Mouse (Mus musculus) lung, adult 2 months (tissue): ENCODE measurements at regions not wholly inside any gene's neighbourhood (a gene's known extent, or its start where the extent isn't known, plus 50 kb on each side); places are given as distances from the start of the nearest gene placed in this dataset.

ENCODE experiments used
- DNase-seq: peaks from one replicate; pipeline ENCODE4 v3.0.0; 2022
- H3K4me1 ChIP-seq: fragments of 200-500 bp; 2 replicates; pipeline ENCODE4 v1.6.1; 2011; ENCODE audit warnings: low read length; ENCODE audit not compliant: control insufficient read depth, insufficient read depth
- H3K4me3 ChIP-seq: fragments of 200-500 bp; replicated peaks from 2 replicates; pipeline ENCODE3; 2011; ENCODE audit warnings: low read depth, mild to moderate bottlenecking, control low read depth, low read length; ENCODE audit errors: extremely low read depth
- CTCF ChIP-seq: fragments of 200-500 bp; IDR thresholded peaks from 2 replicates; pipeline ENCODE4 v1.5.1; 2011; ENCODE audit warnings: mild to moderate bottlenecking, low read length, control low read depth; ENCODE audit not compliant: insufficient read depth
- POLR2A ChIP-seq: fragments of 200-500 bp; IDR thresholded peaks from 2 replicates; pipeline ENCODE4 v1.6.1; 2011; ENCODE audit warnings: low read depth, mild to moderate bottlenecking, control low read depth, low read length, borderline replicate concordance; ENCODE audit errors: extremely low read depth
- WGBS: fragments of 180-500 bp; shearing (Covaris S2); methylation state at CpG from one replicate; pipeline ENCODE4 v1.1.7; 2018; 5-methylcytosine and 5-hydroxymethylcytosine counted together

- TF ChIP-seq POLR2A (no peak), CTCF (no peak)
- WGBS: 74% methylated on average over 9 of the region's 9 CpGs
- H3K4me1 ChIP-seq: no peaks in the 10 kb centered on the region
- H3K4me3 ChIP-seq: no peak overlapping the region
- no peak for DNase-seq
These were observed 321.8 kb downstream of the Fgf9 start for GRCm38 (mm10) chr14:58392055-58392726.

- Histone ChIP-seq H3K4me3 (no peak overlapping the region), H3K4me1 (no peaks in the 10 kb centered on the region)
- TF ChIP-seq CTCF (no peak), POLR2A (no peak)
- 68% methylated on average over 2 of the region's 2 CpGs for WGBS
- DNase-seq: no peak
These were observed 320.4 kb downstream of the Fgf9 start for GRCm38 (mm10) chr14:58390741-58391140.

GRCm38 (mm10) chr14:58387348-58388000 is 317.1 kb downstream of the Fgf9 start:
- no peak for DNase-seq
- no peak overlapping the region for H3K4me3 ChIP-seq
- WGBS: 81% methylated on average over 9 of the region's 9 CpGs
- H3K4me1 ChIP-seq: no peaks in the 10 kb centered on the region
- no peak for TF ChIP-seq POLR2A
- no peak for TF ChIP-seq CTCF

- H3K4me1 ChIP-seq: no peaks in the 10 kb centered on the region
- TF ChIP-seq POLR2A: no peak
- no peak for TF ChIP-seq CTCF
- H3K4me3 ChIP-seq: no peak overlapping the region
- DNase-seq: no peak
These were observed 304.7 kb downstream of the Fgf9 start for GRCm38 (mm10) chr14:58375056-58375455.

- H3K4me1 ChIP-seq: no peaks in the 10 kb centered on the region
- no peak overlapping the region for H3K4me3 ChIP-seq
- TF ChIP-seq CTCF (no peak), POLR2A (no peak)
- 81% methylated on average over 2 of the region's 2 CpGs for WGBS
- no peak for DNase-seq
These were observed 286.5 kb downstream of the Fgf9 start for GRCm38 (mm10) chr14:58356824-58357223.

GRCm38 (mm10) chr14:58352986-58353385 is 282.6 kb downstream of the Fgf9 start:
- DNase-seq: no peak
- no peak overlapping the region for H3K4me3 ChIP-seq
- H3K4me1 ChIP-seq: no peaks in the 10 kb centered on the region
- no peak for TF ChIP-seq POLR2A
- no peak for TF ChIP-seq CTCF

- Histone ChIP-seq H3K4me3 (no peak overlapping the region), H3K4me1 (no peaks in the 10 kb centered on the region)
- TF ChIP-seq POLR2A (no peak), CTCF (no peak)
- WGBS: 92% methylated on average over 14 of the region's 14 CpGs
- no peak for DNase-seq
These were observed 265.8 kb downstream of the Fgf9 start for GRCm38 (mm10) chr14:58336148-58336547.

GRCm38 (mm10) chr14:58323164-58323563 is 252.8 kb downstream of the Fgf9 start:
- Histone ChIP-seq H3K4me1 (no peaks in the 10 kb centered on the region), H3K4me3 (no peak overlapping the region)
- TF ChIP-seq POLR2A (no peak), CTCF (no peak)
- no peak for DNase-seq
- 69% methylated on average over 6 of the region's 6 CpGs for WGBS

GRCm38 (mm10) chr14:58322461-58322860 is 252.1 kb downstream of the Fgf9 start:
- TF ChIP-seq CTCF (no peak), POLR2A (no peak)
- no peak overlapping the region for H3K4me3 ChIP-seq
- no peak for DNase-seq
- WGBS: 68% methylated on average over 4 of the region's 4 CpGs
- H3K4me1 ChIP-seq: no peaks in the 10 kb centered on the region

GRCm38 (mm10) chr14:58321875-58322274 is 251.5 kb downstream of the Fgf9 start:
- DNase-seq: no peak
- TF ChIP-seq CTCF (no peak), POLR2A (no peak)
- Histone ChIP-seq H3K4me1 (no peaks in the 10 kb centered on the region), H3K4me3 (no peak overlapping the region)
- 85% methylated on average over 10 of the region's 10 CpGs for WGBS
